Mouse (Mus musculus) liver, embryonic 15.5 days (tissue): ENCODE data around the gene Efna2. TPM values are rescaled to one million over a fixed set of nuclear protein-coding genes. Genes with fewer than 3 reads are reported as not detected.
"Not testable (repeated sequence)": the region's sequence is repeated elsewhere in the genome, so short reads cannot be mapped to it uniquely, and the experiment has no call there.

ENCODE experiments used
- ATAC-seq: fragments of 200-750 bp; cut with Nextera tagmentation; 2 replicates; pipeline ENCODE4 v1.8.0; 2017; ENCODE audit warnings: moderate number of reproducible peaks, mild to moderate bottlenecking, moderate library complexity; ENCODE audit not compliant: insufficient read depth
- H3K27ac ChIP-seq: fragments of 300-500 bp; sonication (generic); replicated peaks from 2 replicates; pipeline ENCODE4 v1.5.1; 2015; ENCODE audit warnings: mild to moderate bottlenecking, inconsistent platforms
- H3K27me3 ChIP-seq: fragments of 300-500 bp; sonication (generic); 2 replicates; pipeline ENCODE4 v1.6.1; 2015; ENCODE audit warnings: mild to moderate bottlenecking, inconsistent platforms
- H3K36me3 ChIP-seq: fragments of 300-500 bp; sonication (generic); replicated peaks from 2 replicates; pipeline ENCODE4 v1.6.1; 2015; ENCODE audit warnings: moderate library complexity, mild to moderate bottlenecking, inconsistent platforms
- H3K4me1 ChIP-seq: fragments of 300-500 bp; sonication (generic); replicated peaks from 2 replicates; pipeline ENCODE4 v1.6.1; 2015; ENCODE audit warnings: inconsistent platforms
- H3K4me2 ChIP-seq: fragments of 300-500 bp; sonication (generic); 2 replicates; pipeline ENCODE4 v1.6.1; 2015; ENCODE audit warnings: moderate library complexity, mild to moderate bottlenecking, inconsistent platforms
- H3K4me3 ChIP-seq: fragments of 300-500 bp; sonication (generic); replicated peaks from 2 replicates; pipeline ENCODE4 v1.5.1; 2015; ENCODE audit warnings: mild to moderate bottlenecking, inconsistent platforms
- H3K9ac ChIP-seq: fragments of 300-500 bp; sonication (generic); 2 replicates; pipeline ENCODE4 v1.6.1; 2015; ENCODE audit warnings: moderate library complexity, mild to moderate bottlenecking, inconsistent platforms
- H3K9me3 ChIP-seq: fragments of 300-500 bp; sonication (generic); replicated peaks from 2 replicates; pipeline ENCODE4 v1.6.1; 2016; ENCODE audit warnings: inconsistent platforms
- WGBS: fragments of 180-500 bp; shearing (Covaris S2); methylation state at CpG from one replicate; pipeline ENCODE4 v1.1.7; 2015; ENCODE audit warnings: mixed read lengths; ENCODE audit not compliant: insufficient replicate concordance; 5-methylcytosine and 5-hydroxymethylcytosine counted together
- polyA plus RNA-seq: library from polyadenylated mRNA; unstranded; fragments of >200 nt; fragmentation: Nextera tagmentation; extraction: Ambion mirVana; gene quantifications from 2 replicates; pipeline ENCODE4 v1.2.1, GENCODE M21; 2015

The Efna2 gene
- polyA plus RNA-seq, 1 experiment from 2014 or later, result 0.61 TPM

DNA sequence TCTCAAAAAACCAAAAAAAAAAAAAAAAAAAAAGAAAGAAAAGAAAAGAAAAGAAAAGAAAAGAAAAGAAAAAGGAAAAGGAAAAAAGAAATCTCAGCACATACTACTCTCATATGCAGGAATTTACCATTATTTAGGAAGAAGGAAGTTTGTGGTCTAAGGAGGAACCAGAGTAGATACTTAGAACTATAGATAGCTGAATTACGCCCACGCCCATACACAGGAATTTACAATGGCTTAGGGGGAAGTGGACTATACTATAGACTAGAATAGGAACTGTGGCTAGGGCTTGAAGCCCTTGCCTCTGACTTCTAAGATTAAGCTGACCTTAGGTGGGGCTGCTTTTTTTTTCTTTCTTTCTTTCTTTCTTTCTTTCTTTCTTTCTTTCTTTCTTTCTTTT is 43.9 kb downstream of the Efna2 start:
- 24% methylated on average over 2 of the region's 2 CpGs for WGBS
- H3K36me3 ChIP-seq, H3K4me2 ChIP-seq, H3K4me3 ChIP-seq, ATAC-seq, H3K9ac ChIP-seq, H3K27ac ChIP-seq, H3K9me3 ChIP-seq: not testable (repeated sequence)
- peaks cover 39% of the 10 kb centered on the region for H3K27me3 ChIP-seq
- peaks cover 25% of the 10 kb centered on the region for H3K4me1 ChIP-seq

DNA sequence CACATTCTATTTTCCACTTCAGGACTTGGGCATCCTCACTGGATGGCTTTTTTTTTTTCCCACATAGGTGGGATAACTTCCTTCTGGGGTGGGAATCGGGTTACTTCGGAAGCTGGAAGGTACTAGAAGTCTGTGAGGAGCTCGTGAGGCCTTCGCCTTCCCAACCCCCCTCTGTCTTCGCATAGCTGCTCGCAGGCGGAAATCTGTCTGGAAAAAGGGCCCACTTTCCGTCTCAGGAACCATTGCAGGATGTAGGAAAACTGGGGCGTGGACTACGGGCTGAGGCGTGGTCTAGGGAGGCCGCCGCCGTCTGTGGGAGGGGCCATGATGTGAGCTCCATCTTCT is 46.8 kb downstream of the Efna2 start:
- peaks cover 30% of the 10 kb centered on the region for H3K36me3 ChIP-seq
- peak overlapping the region; percentile 91 for H3K27ac ChIP-seq
- no peak for ATAC-seq
- H3K4me1 ChIP-seq, result peaks cover 30% of the 10 kb centered on the region
- H3K4me3 ChIP-seq, result peak overlapping the region; percentile 83
- WGBS, result 4% methylated on average over 14 of the region's 14 CpGs
- no peaks in the 10 kb centered on the region for H3K9me3 ChIP-seq
- peak overlapping the region; percentile 37 for H3K9ac ChIP-seq
- peaks cover 21% of the 10 kb centered on the region for H3K27me3 ChIP-seq
- H3K4me2 ChIP-seq, result peak overlapping the region; percentile 99

DNA sequence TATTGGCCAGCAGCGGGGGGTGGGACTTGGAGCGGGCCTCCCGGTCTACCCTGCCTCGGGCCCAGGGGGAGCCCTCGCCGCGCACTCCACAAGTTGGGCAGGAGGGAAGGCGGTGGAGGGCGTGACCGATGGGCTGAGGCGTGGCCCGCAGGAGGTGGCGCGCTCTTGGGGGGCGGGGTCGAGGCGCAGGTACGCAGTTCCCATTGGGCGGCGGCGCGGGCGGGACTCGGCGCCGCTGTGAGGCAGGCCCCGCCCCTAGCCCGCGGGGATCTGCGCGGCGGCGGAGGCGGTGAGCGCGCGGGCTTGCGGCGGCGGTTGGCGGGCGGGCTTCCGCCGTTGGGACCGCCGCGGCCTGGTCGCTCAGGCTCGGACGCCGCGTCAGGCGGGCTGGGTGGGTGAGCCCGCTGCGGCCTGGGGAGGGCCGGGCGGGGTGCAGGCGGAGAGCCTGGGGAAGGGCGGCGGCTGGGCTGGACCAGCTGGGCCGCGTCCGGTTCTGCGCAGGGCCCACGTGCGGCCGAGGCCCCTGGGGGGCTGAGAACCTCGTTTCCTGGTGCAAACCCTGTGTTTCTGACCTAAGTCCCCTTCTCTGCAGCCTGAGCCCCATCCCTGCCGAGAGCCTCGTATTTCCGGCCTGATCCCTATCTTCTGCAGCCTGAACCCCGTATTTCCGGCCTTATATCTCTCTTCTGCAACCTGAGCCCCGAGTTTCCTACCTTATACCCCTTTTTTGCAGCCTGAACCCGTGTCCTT is 47.3 kb downstream of the Efna2 start, which contains the start of gene Mum1:
Gene Mum1 (plus strand): TSS at position 19 of the 750 bp plus-strand sequence.
- H3K36me3 ChIP-seq, result peaks cover 34% of the 10 kb centered on the region
- H3K9ac ChIP-seq, result peak within 1 kb of the TSS; percentile 84
- peak within 1 kb of the TSS; percentile 91 for H3K27ac ChIP-seq
- H3K4me2 ChIP-seq, result peak within 1 kb of the TSS; percentile 99
- under 1% methylated on average over 75 of the region's 75 CpGs for WGBS
- peaks cover 17% of the 10 kb centered on the region for H3K27me3 ChIP-seq
- H3K4me1 ChIP-seq, result peaks cover 30% of the 10 kb centered on the region
- peak; percentile 99 for ATAC-seq
- H3K9me3 ChIP-seq, result no peaks in the 10 kb centered on the region
- peak within 1 kb of the TSS; percentile 83 for H3K4me3 ChIP-seq

DNA sequence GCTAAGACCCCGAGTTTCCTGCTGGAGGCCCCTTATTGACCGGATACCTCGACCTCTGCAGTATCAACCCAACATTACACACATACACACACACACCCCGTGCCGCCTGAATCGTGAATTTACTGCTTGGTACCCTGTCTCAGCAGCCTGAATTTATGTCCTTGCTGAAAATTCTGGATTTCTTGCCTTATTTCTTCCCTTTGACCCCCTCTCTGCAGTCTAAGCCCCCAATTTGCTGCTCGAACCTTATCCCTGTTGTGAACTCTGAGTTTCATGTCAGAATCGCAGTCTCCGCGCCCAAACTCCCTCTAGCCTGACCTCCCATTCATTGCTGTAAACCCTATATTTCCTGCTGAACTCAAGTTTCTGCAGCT is 47.9 kb downstream of the Efna2 start:
- Histone ChIP-seq H3K9ac (peak overlapping the region; percentile 84), H3K4me1 (peaks cover 30% of the 10 kb centered on the region), H3K27ac (peak overlapping the region; percentile 91), H3K4me3 (peak overlapping the region; percentile 83), H3K36me3 (peaks cover 40% of the 10 kb centered on the region), H3K9me3 (no peaks in the 10 kb centered on the region), H3K27me3 (peaks cover 12% of the 10 kb centered on the region), H3K4me2 (peak overlapping the region; percentile 99)
- ATAC-seq, result no peak
- 6% methylated on average over 10 of the region's 10 CpGs for WGBS

DNA sequence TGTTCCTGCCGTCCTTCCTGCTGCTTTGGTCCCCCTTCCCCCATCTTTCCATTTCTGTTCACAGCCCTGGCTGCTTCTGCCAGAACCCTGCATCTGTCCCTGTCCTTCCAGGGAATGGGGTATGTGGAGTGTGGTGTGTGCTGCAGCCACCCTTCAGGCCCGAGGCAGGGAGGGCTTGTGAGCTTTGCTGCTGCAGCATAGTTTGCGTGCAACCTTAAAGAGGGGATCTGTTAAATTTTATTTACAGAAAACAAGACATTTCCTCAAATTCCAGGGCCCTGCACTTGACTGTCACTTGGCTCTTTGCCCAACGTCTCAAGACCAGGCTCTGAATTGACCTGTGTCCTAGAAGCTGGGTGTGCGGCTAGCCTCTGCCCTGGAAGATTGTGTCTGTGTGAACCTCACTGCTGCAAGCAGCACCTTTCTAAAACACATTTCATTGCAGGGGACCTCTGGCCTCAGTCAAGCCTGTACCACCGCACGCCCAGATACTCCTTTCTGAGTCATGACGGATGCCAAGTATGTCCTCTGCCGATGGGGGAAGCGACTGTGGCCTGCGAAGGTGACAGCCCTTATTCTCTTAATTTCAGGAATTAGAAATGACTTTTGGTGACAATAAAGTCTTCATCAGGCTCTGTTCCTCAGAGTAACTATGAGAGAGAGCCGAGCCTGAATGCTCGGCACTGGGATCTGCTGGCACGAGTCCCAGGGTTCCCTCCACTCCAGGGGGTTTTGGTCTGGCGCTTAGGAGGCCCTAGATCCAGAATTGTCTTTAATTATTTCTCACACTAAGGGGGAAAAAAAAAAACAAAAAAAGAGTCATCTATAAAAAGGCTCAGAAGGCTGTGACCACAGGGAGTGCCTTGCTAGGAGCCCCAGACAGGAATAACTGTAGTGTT is 48.8 kb downstream of the Efna2 start:
- ATAC-seq, result no peak
- Histone ChIP-seq H3K36me3 (peaks cover 50% of the 10 kb centered on the region), H3K27me3 (peaks cover 12% of the 10 kb centered on the region), H3K27ac (0 out of 2 replicates have a peak overlapping the region, but pooled peaks have one; percentile 21), H3K4me1 (peaks cover 30% of the 10 kb centered on the region), H3K9me3 (no peaks in the 10 kb centered on the region), H3K4me3 (peak overlapping the region; percentile 83), H3K4me2 (peak overlapping the region; percentile 99), H3K9ac (0 out of 2 replicates have a peak overlapping the region, but pooled peaks have one; percentile 84)
- WGBS, result 75% methylated on average over 15 of the region's 15 CpGs

DNA sequence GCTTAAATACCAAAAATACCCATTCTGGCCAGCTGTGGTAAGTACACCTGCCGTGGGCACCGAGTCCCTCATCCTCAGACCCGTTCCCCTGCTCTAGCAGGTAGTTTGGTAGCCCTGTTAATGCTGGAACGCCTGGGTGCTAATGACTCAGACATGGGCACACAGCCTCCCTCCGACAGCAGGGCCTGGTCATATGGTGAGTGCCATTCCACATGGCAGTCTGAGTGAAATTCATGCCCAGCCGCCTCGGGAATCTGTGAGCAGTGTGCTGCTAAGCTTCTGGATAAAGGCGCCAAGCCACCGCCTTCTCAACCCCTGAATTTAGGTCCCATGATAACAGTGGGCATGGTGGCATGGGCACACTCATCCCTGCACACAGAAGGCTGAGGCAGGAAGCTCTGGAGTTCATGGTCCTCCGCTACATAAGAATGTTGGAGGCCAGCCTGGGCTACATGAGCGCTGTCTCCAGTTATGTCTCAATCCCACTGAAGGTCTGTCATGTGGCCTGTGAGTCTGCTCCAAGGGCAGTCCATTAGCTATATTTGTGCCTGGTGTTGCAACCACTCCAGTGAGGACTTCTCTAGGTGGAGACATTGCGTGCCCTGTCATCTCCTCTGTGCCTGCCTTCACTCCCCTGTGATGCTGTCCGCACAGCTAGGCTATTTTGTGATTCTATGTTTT is 57.0 kb downstream of the Efna2 start:
- H3K4me2 ChIP-seq, result no peak overlapping the region
- H3K9ac ChIP-seq, result no peak overlapping the region
- no peaks in the 10 kb centered on the region for H3K27me3 ChIP-seq
- ATAC-seq, result no peak
- no peaks in the 10 kb centered on the region for H3K9me3 ChIP-seq
- H3K4me3 ChIP-seq, result no peak overlapping the region
- H3K4me1 ChIP-seq, result no peaks in the 10 kb centered on the region
- 85% methylated on average over 13 of the region's 13 CpGs for WGBS
- peaks cover 99% of the 10 kb centered on the region for H3K36me3 ChIP-seq
- no peak overlapping the region for H3K27ac ChIP-seq

DNA sequence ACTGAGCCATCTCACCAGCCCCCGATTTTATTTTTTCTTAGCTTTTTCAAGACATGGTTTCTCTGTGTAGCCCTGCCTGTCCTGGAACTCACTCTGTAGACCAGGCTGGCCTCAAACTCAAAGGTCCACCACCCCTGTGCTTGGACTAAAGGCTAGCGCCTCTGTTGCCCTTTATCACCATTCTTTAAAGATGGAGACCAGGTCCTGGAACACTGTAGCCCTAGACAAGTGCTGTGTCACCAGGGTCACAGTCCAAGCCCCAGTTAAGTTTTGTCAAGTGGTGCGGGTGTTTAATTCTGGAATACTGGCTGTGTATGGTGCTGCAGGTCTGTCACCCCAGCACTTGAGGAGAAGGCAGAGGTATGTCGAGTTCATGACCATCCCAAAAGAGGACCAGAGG is 57.7 kb downstream of the Efna2 start:
- peaks cover 99% of the 10 kb centered on the region for H3K36me3 ChIP-seq
- H3K9ac ChIP-seq, result no peak overlapping the region
- no peaks in the 10 kb centered on the region for H3K9me3 ChIP-seq
- H3K27ac ChIP-seq, result no peak overlapping the region
- ATAC-seq, result no peak
- H3K4me2 ChIP-seq, result no peak overlapping the region
- no peaks in the 10 kb centered on the region for H3K27me3 ChIP-seq
- H3K4me3 ChIP-seq, result no peak overlapping the region
- H3K4me1 ChIP-seq, result no peaks in the 10 kb centered on the region
- 67% methylated on average over 4 of the region's 4 CpGs for WGBS

DNA sequence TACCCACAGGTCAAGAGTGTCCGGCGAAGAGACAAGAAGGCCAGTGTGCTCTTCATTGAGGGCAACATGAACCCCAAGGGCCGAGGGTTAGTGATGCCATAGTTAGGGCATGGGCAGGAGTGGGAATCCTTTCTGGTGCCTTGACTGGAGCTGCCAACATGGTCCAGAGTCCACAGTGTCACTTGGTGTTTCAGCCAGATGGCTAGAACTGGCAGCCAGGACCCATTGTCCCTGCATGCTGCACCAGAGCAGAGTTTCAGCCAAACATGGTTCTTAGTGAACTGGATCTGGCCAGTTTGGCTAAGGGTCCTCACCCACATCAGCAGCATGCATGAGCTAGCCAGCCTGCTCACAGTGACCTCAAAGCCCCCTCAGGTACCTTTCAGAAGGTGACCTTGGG is 59.0 kb downstream of the Efna2 start:
- Histone ChIP-seq H3K27ac (no peak overlapping the region), H3K4me3 (no peak overlapping the region), H3K9ac (no peak overlapping the region), H3K27me3 (no peaks in the 10 kb centered on the region), H3K4me2 (no peak overlapping the region), H3K36me3 (peaks cover 99% of the 10 kb centered on the region), H3K9me3 (no peaks in the 10 kb centered on the region), H3K4me1 (0 out of 2 replicates have a peak, but pooled peaks cover 5% of the 10 kb centered on the region)
- 80% methylated on average over 3 of the region's 3 CpGs for WGBS
- ATAC-seq, result no peak

Other genes with a start within 250 kb of the Efna2 start
- 46.3 and 48.4 TPM in 2 replicates for gene Wdr18, start 219.3 kb upstream of the Efna2 start, polyA plus RNA-seq
- 0.10 TPM in 1 of 2 replicates, not detected in the other for gene Grin3b, start 208.8 kb upstream of the Efna2 start, polyA plus RNA-seq
- 8.4 and 11.0 TPM in 2 replicates for gene Tmem259, start 195.2 kb upstream of the Efna2 start, polyA plus RNA-seq
- 44.5 and 45.5 TPM in 2 replicates for gene Cnn2, start 190.9 kb upstream of the Efna2 start, polyA plus RNA-seq
- 7.5 and 9.0 TPM in 2 replicates for gene Abca7, start 183.0 kb upstream of the Efna2 start, polyA plus RNA-seq
- 15.7 and 18.2 TPM in 2 replicates for gene Arhgap45, start 162.8 kb upstream of the Efna2 start, polyA plus RNA-seq
- 81.3 and 84.4 TPM in 2 replicates for gene Polr2e, start 139.7 kb upstream of the Efna2 start, polyA plus RNA-seq
- gene Gpx4, start 132.3 kb upstream of the Efna2 start, polyA plus RNA-seq, result 603 and 658 TPM in 2 replicates
- 10.4 and 12.3 TPM in 2 replicates for gene Sbno2, start 73.9 kb upstream of the Efna2 start, polyA plus RNA-seq
- gene Stk11, start 63.7 kb upstream of the Efna2 start, polyA plus RNA-seq, result 16.4 and 21.8 TPM in 2 replicates
- gene Atp5d, start 40.9 kb upstream of the Efna2 start, polyA plus RNA-seq, result 291 and 300 TPM in 2 replicates
- gene Cbarp, start 38.6 kb upstream of the Efna2 start, polyA plus RNA-seq, result 0.35 and 0.51 TPM in 2 replicates
- 2.9 and 3.1 TPM in 2 replicates for gene Midn, start 31.2 kb upstream of the Efna2 start, polyA plus RNA-seq
- 13.1 and 17.0 TPM in 2 replicates for gene Cirbp, start 13.5 kb upstream of the Efna2 start, polyA plus RNA-seq
- 8.9 and 10.1 TPM in 2 replicates for gene 1600002K03Rik, start 6.5 kb upstream of the Efna2 start, polyA plus RNA-seq
- 16.6 and 17.0 TPM in 2 replicates for gene Mum1, start 47.0 kb downstream of the Efna2 start, polyA plus RNA-seq
- gene Ndufs7, start 69.6 kb downstream of the Efna2 start, polyA plus RNA-seq, result 228 and 236 TPM in 2 replicates
- gene Gamt, start 81.5 kb downstream of the Efna2 start, polyA plus RNA-seq, result 112 and 138 TPM in 2 replicates
- gene Dazap1, start 82.0 kb downstream of the Efna2 start, polyA plus RNA-seq, result 26.0 and 27.2 TPM in 2 replicates
- 501 and 527 TPM in 2 replicates for gene Rps15, start 113.0 kb downstream of the Efna2 start, polyA plus RNA-seq
- 0.09 and 0.12 TPM in 2 replicates for gene Apc2, start 116.5 kb downstream of the Efna2 start, polyA plus RNA-seq
- gene 2310011J03Rik, start 141.1 kb downstream of the Efna2 start, polyA plus RNA-seq, result 32.4 and 35.0 TPM in 2 replicates
- 3.9 and 4.1 TPM in 2 replicates for gene Pcsk4, start 150.0 kb downstream of the Efna2 start, polyA plus RNA-seq
- 75.6 and 92.4 TPM in 2 replicates for gene Reep6, start 150.5 kb downstream of the Efna2 start, polyA plus RNA-seq
- 2.2 and 2.3 TPM in 2 replicates for gene Adamtsl5, start 168.9 kb downstream of the Efna2 start, polyA plus RNA-seq
- gene Plk5, start 177.0 kb downstream of the Efna2 start, polyA plus RNA-seq, result 0.03 and 0.06 TPM in 2 replicates
- 0.78 and 0.92 TPM in 2 replicates for gene Mex3d, start 208.2 kb downstream of the Efna2 start, polyA plus RNA-seq
- 63.2 and 74.5 TPM in 2 replicates for gene Mbd3, start 220.1 kb downstream of the Efna2 start, polyA plus RNA-seq
- gene Uqcr11, start 227.3 kb downstream of the Efna2 start, polyA plus RNA-seq, result 526 and 581 TPM in 2 replicates